Mouse (Mus musculus): Measurements from ENCODE around the gene Morc4. TPM values are rescaled to one million over a fixed set of nuclear protein-coding genes. Genes with fewer than 3 reads are reported as not detected.

Gene Morc4
- polyA plus RNA-seq, 1 experiment, result 2.6 TPM

DNA sequence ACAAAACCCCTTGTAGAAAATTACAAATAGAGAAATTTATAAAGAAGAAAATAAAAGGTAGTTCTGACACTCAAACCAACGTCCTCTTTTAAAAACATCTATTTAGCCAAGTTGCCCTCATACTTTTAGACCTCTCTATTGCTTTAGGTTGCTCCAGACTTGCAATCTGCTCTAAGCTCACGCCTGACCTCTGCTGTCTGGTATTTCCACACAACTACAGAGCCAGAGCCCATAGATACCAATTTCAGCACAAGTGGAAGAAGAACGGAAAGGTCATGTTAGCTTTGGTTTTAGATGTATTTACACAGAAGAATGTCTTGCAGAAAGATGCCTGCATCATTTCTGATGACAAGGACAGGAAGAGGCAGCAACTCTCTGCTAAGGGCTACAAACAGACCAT lies 32.4 kb downstream of the Morc4 start:
- TF ChIP-seq CTCF (IDR thresholded peaks at IDR 0.05; ENCODE audit: insufficient read depth, low read length) (no peak), POLR2A (IDR thresholded peaks at IDR 0.05; ENCODE audit: borderline replicate concordance, extremely low read depth, low read depth, low read length) (no peak)
- Histone ChIP-seq H3K4me1 (ENCODE audit: control insufficient read depth, insufficient read depth, low read length) (no peaks in the 10 kb centered on the region), H3K4me3 (replicated peaks; ENCODE audit: extremely low read depth, low read depth, low read length) (no peak overlapping the region)
- DNase-seq, result no peak
- 45% methylated on average over 3 of the region's 3 CpGs for WGBS

DNA sequence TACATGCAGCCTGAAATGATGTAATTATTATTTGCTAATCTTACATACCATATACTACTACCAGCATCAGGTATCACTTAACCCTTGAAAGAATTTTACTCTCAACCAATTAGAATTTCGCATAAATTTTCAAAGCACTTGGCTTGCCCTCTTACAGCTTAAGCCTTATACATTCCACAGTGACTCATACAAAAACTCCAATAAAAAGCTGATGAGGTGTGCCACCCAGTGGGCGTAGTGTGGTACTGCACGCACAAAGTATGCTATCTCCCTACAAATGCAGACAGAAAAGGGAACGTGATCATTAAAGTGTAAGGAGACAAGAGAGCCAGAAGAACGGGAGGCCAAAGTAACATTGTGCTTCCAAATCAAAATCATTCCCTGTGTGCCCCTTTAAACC lies 39.0 kb downstream of the Morc4 start:
- DNase-seq, result peak; percentile 30
- 23% methylated on average over 5 of the region's 5 CpGs for WGBS

DNA sequence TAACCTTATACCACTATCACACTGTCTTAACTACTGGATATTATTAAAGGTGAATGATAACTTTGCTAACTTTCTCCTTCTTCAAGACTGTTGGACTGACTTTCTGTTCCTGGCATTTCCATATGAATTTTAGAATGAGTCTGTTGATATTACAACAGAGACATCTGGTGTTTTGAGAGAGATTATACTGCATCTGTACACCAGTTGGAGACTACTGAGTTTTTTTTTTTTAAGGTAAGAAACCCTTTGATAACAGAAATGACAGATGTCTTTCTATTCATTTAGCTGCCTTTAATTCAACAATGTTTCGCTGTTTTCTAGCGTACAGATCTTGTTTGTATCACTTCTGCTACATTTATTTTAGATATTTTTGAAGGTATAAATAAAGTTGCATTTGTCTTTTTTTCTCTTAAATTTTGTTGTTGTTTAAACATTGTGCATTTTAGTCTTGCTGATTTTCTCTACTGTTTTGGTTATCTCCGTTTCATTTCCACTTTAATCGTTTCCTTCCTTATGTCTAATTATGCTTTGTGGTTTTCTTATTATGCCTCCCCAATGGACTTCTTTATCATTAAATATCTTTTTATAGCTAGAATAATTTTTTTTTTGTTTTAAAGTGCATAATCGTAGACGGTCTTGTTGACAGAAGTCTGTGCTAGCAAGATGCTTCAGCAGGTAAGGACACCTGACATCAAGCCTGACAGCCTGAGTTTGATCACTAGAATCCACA lies 42.9 kb downstream of the Morc4 start:
- Histone ChIP-seq H3K4me3 (replicated peaks; ENCODE audit: extremely low read depth, low read depth, low read length) (no peak overlapping the region), H3K4me1 (ENCODE audit: control insufficient read depth, insufficient read depth, low read length) (no peaks in the 10 kb centered on the region)
- DNase-seq, result no peak
- 85% methylated on average over 6 of the region's 6 CpGs for WGBS
- TF ChIP-seq POLR2A (IDR thresholded peaks at IDR 0.05; ENCODE audit: borderline replicate concordance, extremely low read depth, low read depth, low read length) (no peak), CTCF (IDR thresholded peaks at IDR 0.05; ENCODE audit: insufficient read depth, low read length) (no peak)

More for the DNA sequence above, 39.0 kb downstream of the Morc4 start:
- H3K4me3 ChIP-seq (replicated peaks; ENCODE audit: extremely low read depth, low read depth, low read length), result no peak overlapping the region
- H3K4me1 ChIP-seq (ENCODE audit: control insufficient read depth, insufficient read depth, low read length), result no peaks in the 10 kb centered on the region
- TF ChIP-seq CTCF (IDR thresholded peaks at IDR 0.05; ENCODE audit: insufficient read depth, low read length) (peak; percentile 63), POLR2A (IDR thresholded peaks at IDR 0.05; ENCODE audit: borderline replicate concordance, extremely low read depth, low read depth, low read length) (no peak)

DNA sequence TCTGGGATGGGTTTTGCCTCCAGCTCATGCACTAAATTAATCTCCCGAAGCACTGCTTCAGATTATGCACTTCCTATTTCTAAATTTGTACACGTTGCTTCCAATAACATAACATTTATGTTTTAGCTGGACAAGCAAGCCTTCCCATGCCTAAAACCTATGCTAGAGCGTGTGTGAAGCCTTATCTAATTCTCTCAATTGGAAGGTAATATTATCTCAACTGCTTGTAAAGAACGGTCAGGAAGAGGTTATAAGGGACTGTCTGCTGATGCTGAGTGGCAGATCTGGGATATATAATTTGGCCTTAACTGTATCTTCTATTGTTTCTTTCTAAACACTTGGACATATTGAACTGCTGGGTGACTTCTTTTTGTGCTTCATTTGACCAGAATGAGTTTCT lies 44.6 kb downstream of the Morc4 start:
- no peak for DNase-seq
- TF ChIP-seq POLR2A (IDR thresholded peaks at IDR 0.05; ENCODE audit: borderline replicate concordance, extremely low read depth, low read depth, low read length) (no peak), CTCF (IDR thresholded peaks at IDR 0.05; ENCODE audit: insufficient read depth, low read length) (no peak)
- WGBS, result 79% methylated on average over 4 of the region's 4 CpGs
- Histone ChIP-seq H3K4me1 (ENCODE audit: control insufficient read depth, insufficient read depth, low read length) (no peaks in the 10 kb centered on the region), H3K4me3 (replicated peaks; ENCODE audit: extremely low read depth, low read depth, low read length) (no peak overlapping the region)

DNA sequence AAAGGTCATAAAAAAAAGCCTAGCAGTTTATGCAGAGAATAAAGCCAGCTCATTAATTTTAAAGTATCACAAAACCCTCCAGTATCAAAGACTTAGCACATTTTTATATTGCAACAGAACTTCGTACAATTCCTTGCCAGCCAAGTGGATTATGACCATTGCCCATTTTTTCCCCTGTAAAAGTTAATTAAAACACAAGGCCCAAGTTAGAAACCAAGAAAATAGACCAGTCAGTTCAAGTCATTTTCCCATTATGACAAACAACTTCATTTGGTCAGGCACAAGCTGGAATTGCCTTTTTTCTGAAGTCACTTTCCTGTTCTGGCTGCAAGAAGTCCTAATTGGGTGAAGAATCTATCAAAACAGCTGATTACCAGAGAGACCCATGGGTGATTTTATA lies 46.1 kb downstream of the Morc4 start:
- no peak for TF ChIP-seq CTCF (IDR thresholded peaks at IDR 0.05; ENCODE audit: insufficient read depth, low read length)
- TF ChIP-seq POLR2A (IDR thresholded peaks at IDR 0.05; ENCODE audit: borderline replicate concordance, extremely low read depth, low read depth, low read length), result no peak
- DNase-seq, result no peak
- H3K4me1 ChIP-seq (ENCODE audit: control insufficient read depth, insufficient read depth, low read length), result no peaks in the 10 kb centered on the region
- 75% methylated on average over 1 of the region's 1 CpGs for WGBS
- H3K4me3 ChIP-seq (replicated peaks; ENCODE audit: extremely low read depth, low read depth, low read length), result no peak overlapping the region

DNA sequence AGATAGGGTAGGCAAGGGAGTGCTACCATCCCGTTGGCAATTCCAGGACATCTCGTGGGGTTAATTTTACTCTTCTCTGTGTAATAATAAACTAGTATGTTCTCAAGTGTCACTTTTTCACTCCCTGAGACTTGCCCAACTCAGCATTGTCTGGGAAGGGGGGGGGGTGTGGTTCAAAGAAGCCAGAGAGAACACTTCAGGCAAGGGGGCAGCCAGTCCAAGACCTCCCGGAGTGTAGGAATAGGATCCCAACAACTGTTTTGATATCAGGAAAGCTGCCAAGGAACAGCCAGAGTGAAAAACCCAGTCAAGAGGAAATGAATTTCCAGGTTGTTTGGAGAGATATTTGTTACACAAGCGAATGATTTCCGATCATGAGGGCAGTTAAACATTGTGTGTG lies 56.3 kb downstream of the Morc4 start:
- TF ChIP-seq CTCF (IDR thresholded peaks at IDR 0.05; ENCODE audit: insufficient read depth, low read length), result no peak
- Histone ChIP-seq H3K4me1 (ENCODE audit: control insufficient read depth, insufficient read depth, low read length) (peaks cover 4% of the 10 kb centered on the region; the same call in 1 of the 2 replicates), H3K4me3 (replicated peaks; ENCODE audit: extremely low read depth, low read depth, low read length) (no peak overlapping the region)
- WGBS, result 55% methylated on average over 5 of the region's 5 CpGs
- no peak for DNase-seq

DNA sequence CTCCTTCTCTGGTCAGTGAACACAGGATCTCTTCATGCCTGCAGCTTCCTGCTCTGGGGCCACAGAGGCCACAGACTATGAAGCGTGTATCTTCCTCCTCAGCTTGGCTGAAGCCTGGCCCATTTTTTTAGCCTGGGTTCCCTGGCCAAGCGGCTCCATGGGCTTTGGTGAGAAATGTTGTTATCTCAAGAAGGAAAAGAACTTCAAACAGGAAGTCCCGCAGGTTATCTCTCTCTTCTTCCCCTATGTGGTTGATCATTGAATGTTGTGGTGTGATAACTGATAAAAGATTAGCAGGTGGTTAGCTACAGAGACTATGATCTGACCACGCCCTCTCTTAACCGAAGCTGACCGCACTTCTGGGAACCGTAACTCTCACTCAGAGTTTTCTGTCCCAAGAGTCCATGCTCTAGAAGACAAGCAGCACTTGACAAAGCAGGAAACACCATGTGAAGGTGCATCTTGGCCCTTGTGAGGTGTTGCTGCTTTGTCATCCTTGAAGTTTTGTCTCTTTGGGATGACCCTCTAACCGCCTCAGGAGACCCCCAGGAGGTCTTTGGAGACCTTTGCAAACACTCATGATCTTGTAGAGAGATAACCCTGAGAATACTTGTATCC lies 57.4 kb downstream of the Morc4 start:
- 59% methylated on average over 8 of the region's 8 CpGs for WGBS
- DNase-seq, result no peak
- Histone ChIP-seq H3K4me3 (replicated peaks; ENCODE audit: extremely low read depth, low read depth, low read length) (no peak overlapping the region), H3K4me1 (ENCODE audit: control insufficient read depth, insufficient read depth, low read length) (peaks cover 4% of the 10 kb centered on the region; the same call in 1 of the 2 replicates)
- no peak for TF ChIP-seq POLR2A (IDR thresholded peaks at IDR 0.05; ENCODE audit: borderline replicate concordance, extremely low read depth, low read depth, low read length)
- TF ChIP-seq CTCF (IDR thresholded peaks at IDR 0.05; ENCODE audit: insufficient read depth, low read length), result no peak

DNA sequence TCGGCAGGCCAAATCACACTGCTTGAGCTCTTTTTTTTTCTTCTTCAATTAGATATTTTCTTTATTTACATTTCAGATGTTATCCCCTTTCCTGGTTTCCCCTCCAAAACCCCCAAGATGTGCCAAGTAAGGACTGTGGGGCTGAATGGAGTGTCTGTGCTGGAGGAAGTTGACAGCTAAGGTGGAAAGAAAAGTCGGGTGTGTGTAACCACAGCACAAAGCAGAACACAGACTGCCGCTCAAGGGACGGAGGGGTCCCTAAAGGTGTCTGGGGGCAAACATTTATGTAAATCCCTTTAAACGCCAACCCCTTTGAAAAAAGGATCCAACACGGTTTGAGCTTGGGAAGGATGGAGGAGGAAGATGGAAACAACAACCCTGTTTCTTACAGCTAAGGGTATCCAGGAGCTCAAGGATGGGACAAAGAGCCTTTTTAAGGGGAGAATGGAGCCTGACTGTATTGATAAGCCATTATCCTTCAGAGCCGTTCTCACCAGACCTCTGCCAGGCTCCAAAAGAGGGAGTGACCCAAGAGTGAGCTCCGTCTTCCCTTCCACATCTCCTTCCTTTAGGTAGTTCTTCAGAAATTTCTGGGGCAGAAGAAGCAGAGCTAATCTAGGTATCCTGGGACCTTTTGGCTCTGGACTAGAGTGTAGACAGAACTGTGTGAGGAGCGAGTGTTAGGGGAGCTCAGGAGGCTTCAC lies 58.0 kb downstream of the Morc4 start:
- Histone ChIP-seq H3K4me1 (ENCODE audit: control insufficient read depth, insufficient read depth, low read length) (peaks cover 4% of the 10 kb centered on the region; the same call in 1 of the 2 replicates), H3K4me3 (replicated peaks; ENCODE audit: extremely low read depth, low read depth, low read length) (no peak overlapping the region)
- DNase-seq, result no peak
- TF ChIP-seq CTCF (IDR thresholded peaks at IDR 0.05; ENCODE audit: insufficient read depth, low read length) (no peak), POLR2A (IDR thresholded peaks at IDR 0.05; ENCODE audit: borderline replicate concordance, extremely low read depth, low read depth, low read length) (no peak)
- 76% methylated on average over 9 of the region's 9 CpGs for WGBS

DNA sequence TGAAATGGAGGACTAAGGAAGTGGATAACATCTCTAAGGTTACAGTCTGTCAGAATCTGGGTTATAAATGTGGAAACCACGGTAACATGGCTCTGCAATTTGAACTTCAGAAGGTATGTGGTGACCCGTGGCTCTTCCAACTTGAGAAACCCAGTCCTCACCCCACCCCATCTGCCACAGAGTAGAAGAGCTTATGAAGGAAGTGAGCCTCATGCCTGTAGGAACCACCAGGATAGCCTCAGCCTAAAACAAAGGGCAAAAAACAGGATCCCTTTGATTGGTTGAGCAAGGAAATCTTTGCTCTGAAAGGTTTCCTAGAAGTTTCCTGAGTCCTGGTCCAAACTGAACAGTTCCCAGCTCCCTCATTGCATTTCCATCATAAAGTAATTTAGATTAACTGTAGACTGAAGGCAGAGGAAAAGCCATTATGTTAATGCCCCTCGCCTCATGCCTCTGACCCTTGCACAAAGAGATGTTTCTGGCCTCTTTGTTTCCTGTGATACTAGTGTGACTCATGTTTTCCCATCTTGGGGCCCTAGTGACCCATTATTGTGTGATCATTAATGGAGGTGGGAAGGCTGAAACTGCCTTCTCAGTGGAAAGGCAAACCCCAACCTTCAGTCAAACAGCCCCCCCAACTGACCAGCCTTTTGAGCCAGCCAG lies 58.7 kb downstream of the Morc4 start:
- TF ChIP-seq POLR2A (IDR thresholded peaks at IDR 0.05; ENCODE audit: borderline replicate concordance, extremely low read depth, low read depth, low read length) (no peak), CTCF (IDR thresholded peaks at IDR 0.05; ENCODE audit: insufficient read depth, low read length) (no peak)
- Histone ChIP-seq H3K4me1 (ENCODE audit: control insufficient read depth, insufficient read depth, low read length) (peaks cover 4% of the 10 kb centered on the region; the same call in 1 of the 2 replicates), H3K4me3 (replicated peaks; ENCODE audit: extremely low read depth, low read depth, low read length) (no peak overlapping the region)
- no peak for DNase-seq
- 73% methylated on average over 3 of the region's 3 CpGs for WGBS
